Mouse (Mus musculus) MEL (cell line): ENCODE results near the gene Dr1. TPM values are rescaled to one million over a fixed set of nuclear protein-coding genes. Genes with fewer than 3 reads are reported as not detected.

ENCODE experiments used
- DNase-seq: peaks from one replicate; pipeline ENCODE4 v3.0.0; 2011; ENCODE audit warnings: low read depth, low spot score
- H3K27ac ChIP-seq: 2 replicates; pipeline ENCODE4 v1.5.1; 2012; ENCODE audit warnings: low read depth, mild to moderate bottlenecking, control low read depth, low read length, moderate library complexity; ENCODE audit not compliant: control insufficient read depth
- H3K27me3 ChIP-seq, 2 experiments: fragments of 150-350 bp in 1 of 2; sonication (generic) in 1 of 2; 2 replicates each; pipeline ENCODE4 v1.6.1; 2012; ENCODE audit warnings: low read length in 2 of 2, mild to moderate bottlenecking in 2 of 2, improper control_type of control experiment in 1 of 2, moderate library complexity in 1 of 2; ENCODE audit not compliant: insufficient read depth in 2 of 2, control insufficient read depth in 1 of 2
- H3K36me3 ChIP-seq, 2 experiments: 2 replicates each; pipeline ENCODE4 v1.6.1; 2012 to 2014; ENCODE audit warnings: low read length in 2 of 2, improper control_type of control experiment in 1 of 2, inconsistent platforms in 1 of 2, mild to moderate bottlenecking in 1 of 2; ENCODE audit not compliant: insufficient read depth in 2 of 2, control insufficient read depth in 1 of 2
- H3K4me1 ChIP-seq, 2 experiments: fragments of 150-350 bp in 1 of 2; sonication (generic) in 1 of 2; 2 replicates each; pipeline ENCODE4 v1.6.1; 2012; ENCODE audit warnings: low read length in 2 of 2, improper control_type of control experiment in 1 of 2, mild to moderate bottlenecking in 1 of 2; ENCODE audit not compliant: insufficient read depth in 2 of 2, control insufficient read depth in 1 of 2
- H3K4me3 ChIP-seq, 2 experiments: fragments of 150-350 bp in 1 of 2; sonication (generic) in 1 of 2; 2 replicates each; pipeline ENCODE4 v1.5.1; 2012; ENCODE audit warnings: low read depth in 2 of 2, low read length in 2 of 2, mild to moderate bottlenecking in 2 of 2, moderate library complexity in 2 of 2, control low read depth in 1 of 2, improper control_type of control experiment in 1 of 2; ENCODE audit not compliant: control insufficient read depth in 1 of 2, insufficient read depth in 1 of 2
- H3K79me2 ChIP-seq: 2 replicates; pipeline ENCODE4 v1.6.1; 2012; ENCODE audit warnings: mild to moderate bottlenecking, low read length, moderate library complexity; ENCODE audit not compliant: control insufficient read depth, poor library complexity, insufficient read depth
- H3K9ac ChIP-seq: 2 replicates; pipeline ENCODE4 v1.6.1; 2012; ENCODE audit warnings: low read depth, mild to moderate bottlenecking, control low read depth, low read length, moderate library complexity; ENCODE audit not compliant: control insufficient read depth, poor library complexity, severe bottlenecking
- H3K9me3 ChIP-seq: fragments of 150-350 bp; sonication (generic); replicated peaks from 2 replicates; pipeline ENCODE4 v1.6.1; 2012; ENCODE audit warnings: mild to moderate bottlenecking, low read length, improper control_type of control experiment, moderate library complexity; ENCODE audit not compliant: insufficient read depth
- CHD1 ChIP-seq: IDR thresholded peaks from 2 replicates; pipeline ENCODE4 v1.6.1; 2012; ENCODE audit warnings: low read depth, mild to moderate bottlenecking, inconsistent platforms, low read length, improper control_type of control experiment
- CHD2 ChIP-seq: IDR thresholded peaks from 2 replicates; pipeline ENCODE4 v1.6.1; 2011; ENCODE audit warnings: low read length, improper control_type of control experiment
- E2F4 ChIP-seq: IDR thresholded peaks from 2 replicates; pipeline ENCODE4 v1.6.1; 2011; ENCODE audit warnings: low read depth, low read length, improper control_type of control experiment, borderline replicate concordance
- GABPA ChIP-seq: IDR thresholded peaks from 2 replicates; pipeline ENCODE4 v1.6.1; 2012; ENCODE audit warnings: low read depth, mild to moderate bottlenecking, inconsistent platforms, low read length, improper control_type of control experiment, moderate library complexity
- MAZ ChIP-seq: IDR thresholded peaks from 2 replicates; pipeline ENCODE4 v1.6.1; 2012; ENCODE audit warnings: low read depth, mild to moderate bottlenecking, inconsistent platforms, low read length, improper control_type of control experiment
- MEF2A ChIP-seq: IDR thresholded peaks from 2 replicates; pipeline ENCODE4 v1.6.1; 2014; ENCODE audit warnings: low read depth, mild to moderate bottlenecking, inconsistent platforms, low read length, improper control_type of control experiment; ENCODE audit not compliant: poor library complexity, insufficient replicate concordance, severe bottlenecking; ENCODE audit errors: extremely low read depth
- MXI1 ChIP-seq: IDR thresholded peaks from 2 replicates; pipeline ENCODE4 v1.6.1; 2011; ENCODE audit warnings: mild to moderate bottlenecking, low read depth, low read length, improper control_type of control experiment
- MYC ChIP-seq: IDR thresholded peaks from 2 replicates; pipeline ENCODE4 v1.6.1; 2011; ENCODE audit warnings: low read depth, mild to moderate bottlenecking, low read length, improper control_type of control experiment, moderate library complexity
- NELFE ChIP-seq: IDR thresholded peaks from 2 replicates; pipeline ENCODE4 v1.6.1; 2011; ENCODE audit warnings: low read depth, low read length, improper control_type of control experiment
- POLR2A ChIP-seq, 2 experiments: IDR thresholded peaks; 2 replicates each; pipeline ENCODE4 v1.6.1; 2011 to 2012; ENCODE audit warnings: low read length in 2 of 2, mild to moderate bottlenecking in 2 of 2, control low read depth in 1 of 2, improper control_type of control experiment in 1 of 2, low read depth in 1 of 2, moderate library complexity in 1 of 2; ENCODE audit not compliant: control insufficient read depth in 1 of 2, insufficient read depth in 1 of 2, poor library complexity in 1 of 2
- RAD21 ChIP-seq: IDR thresholded peaks from 2 replicates; pipeline ENCODE4 v1.6.1; 2011; ENCODE audit warnings: mild to moderate bottlenecking, low read depth, low read length, improper control_type of control experiment
- SIN3A ChIP-seq: IDR thresholded peaks from 2 replicates; pipeline ENCODE4 v1.6.1; 2012; ENCODE audit warnings: low read length, improper control_type of control experiment, inconsistent platforms
- SMC3 ChIP-seq: IDR thresholded peaks from 2 replicates; pipeline ENCODE4 v1.6.1; 2011; ENCODE audit warnings: low read depth, low read length, improper control_type of control experiment
- UBTF ChIP-seq: IDR thresholded peaks from 2 replicates; pipeline ENCODE4 v1.6.1; 2012; ENCODE audit warnings: low read depth, mild to moderate bottlenecking, inconsistent platforms, low read length, improper control_type of control experiment, moderate library complexity, borderline replicate concordance; ENCODE audit not compliant: insufficient read depth
- polyA plus RNA-seq, 2 experiments: library from polyadenylated mRNA; stranded (reverse) in 1 of 2; unstranded in 1 of 2; fragments of >175 nt in 1 of 2; fragments of >200 nt in 1 of 2; gene quantifications; 2 replicates each; pipeline versions ENCODE4 v1.2.1 to v1.2.4; 2012; ENCODE audit warnings: low replicate concordance in 2 of 2, low read depth in 1 of 2; ENCODE audit not compliant: insufficient read length in 2 of 2, insufficient read depth in 1 of 2, missing spikeins in 1 of 2
- total RNA-seq: library from RNA; depleted of rRNA; stranded (reverse); fragments of 300-350 nt; gene quantifications from 2 replicates; pipeline ENCODE4 v1.2.3, GENCODE M21; 2012; rRNA removed

Dr1 gene
- total and polyA plus RNA-seq, 3 experiments: 36.3 to 47.2 TPM; not detected in 1

GRCm38 (mm10) chr5:108312224-108313064 lies 43.7 kb downstream of the Dr1 start, which contains the start of gene Pigg (continued):
- TF ChIP-seq SMC3 (no peak), E2F4 (peak; percentile 84; the same call in 1 of the 2 replicates), POLR2A (IDR thresholded peaks at IDR 0.05; ENCODE audit: control insufficient read depth in 1 of 2, insufficient read depth in 1 of 2, low read depth in 1 of 2, low read length in 2 of 2, poor library complexity in 1 of 2) (peak; percentile 82 to 93), UBTF (no peak), SIN3A (peak; percentile 95), MYC (peak; percentile 95), MAZ (peak; percentile 83), CHD2 (no peak), RAD21 (no peak), GABPA (no peak), MEF2A (no peak), MXI1 (peak; percentile 94)

DNA sequence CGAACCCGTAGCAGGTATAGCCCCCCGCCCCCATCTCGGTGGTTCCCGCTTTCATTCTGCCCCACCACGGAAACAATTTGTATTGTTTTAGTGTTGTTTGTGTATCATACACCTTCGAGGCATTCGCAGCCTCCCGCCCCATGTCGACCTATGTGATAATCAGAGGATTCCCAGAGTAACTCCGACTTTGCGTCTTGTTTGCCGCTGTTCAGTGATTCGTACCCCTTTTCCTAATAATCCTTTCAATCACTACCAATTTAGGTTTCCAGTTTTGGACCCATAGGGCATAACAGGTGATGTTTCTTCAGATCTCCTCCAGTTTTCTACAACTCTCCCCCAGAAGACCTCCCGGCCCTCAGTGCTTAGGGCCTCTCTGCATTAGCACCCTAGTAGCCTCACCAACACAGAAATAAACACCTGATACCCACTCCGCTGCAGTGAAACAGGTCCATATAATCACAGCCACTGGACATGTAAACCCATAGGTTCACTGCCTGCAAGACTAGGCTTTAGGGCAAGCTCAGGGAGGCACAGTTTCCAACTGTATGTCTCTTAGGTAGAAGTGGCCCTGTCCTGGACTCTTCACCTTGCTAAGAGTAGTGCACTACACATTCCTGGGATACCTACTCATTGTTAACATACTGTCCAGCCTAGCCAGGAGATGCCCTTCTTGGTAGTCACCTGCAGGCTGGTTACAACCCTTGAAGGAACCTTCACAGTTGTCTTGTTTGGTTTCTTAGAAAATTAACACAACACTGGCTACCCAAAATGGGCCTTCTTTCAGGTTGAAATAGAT lies 44.6 kb downstream of the Dr1 start:
- Histone ChIP-seq H3K27ac (peak overlapping the region; percentile 60), H3K4me3 (peak overlapping the region; percentile 76 to 87), H3K4me1 (peaks cover 2 to 5% of the 10 kb centered on the region in 2 experiments; a peak in 3 of 4 replicates), H3K9ac (peak overlapping the region; percentile 88), H3K79me2 (peaks cover 16% of the 10 kb centered on the region), H3K27me3 (no peaks in the 10 kb centered on the region), H3K36me3 (peaks cover 0 to 13% of the 10 kb centered on the region in 2 experiments; a peak in 3 of 4 replicates), H3K9me3 (no peaks in the 10 kb centered on the region)
- TF ChIP-seq NELFE (no peak), MYC (peak; percentile 5; the same call in 1 of the 2 replicates), CHD2 (no peak), CHD1 (0 out of 2 replicates have a peak, but pooled peaks have one; percentile 38)
- peak; percentile 37 for DNase-seq

Other genes starting within 250 kb of the Dr1 start
- gene Mtf2, start 203.2 kb upstream of the Dr1 start, total RNA-seq: 99.7 and 103 TPM in 2 replicates
- 100 to 1,000 TPM in 1 of 2 experiments, 10 to 100 TPM in 1; 69.9 to 263 TPM for gene Mtf2, start 203.2 kb upstream of the Dr1 start, polyA plus RNA-seq
- gene Tmed5, start 136.3 kb upstream of the Dr1 start, total RNA-seq: 55.5 and 63.1 TPM in 2 replicates
- 100 to 1,000 TPM in 1 of 2 experiments, 10 to 100 TPM in 1; 40.5 to 181 TPM for gene Tmed5, start 136.3 kb upstream of the Dr1 start, polyA plus RNA-seq
- gene Ccdc18, start 136.0 kb upstream of the Dr1 start, total RNA-seq: 2.3 and 3.6 TPM in 2 replicates
- 1 to 10 TPM in 1 of 2 experiments, not detected in 1; 3.0 TPM for gene Ccdc18, start 136.0 kb upstream of the Dr1 start, polyA plus RNA-seq
- gene Pigg, start 43.7 kb downstream of the Dr1 start, total RNA-seq: 8.9 and 11.2 TPM in 2 replicates
- 1 to 10 TPM in 1 of 2 experiments, not detected in 1; 6.7 TPM for gene Pigg, start 43.7 kb downstream of the Dr1 start, polyA plus RNA-seq
- gene Gm42517, start 99.0 kb downstream of the Dr1 start, total RNA-seq: not detected in 2 replicates
- not detected for gene Gm42517, start 99.0 kb downstream of the Dr1 start, polyA plus RNA-seq
- 0.12 TPM in 1 of 2 replicates, not detected in the other for gene Pde6b, start 119.5 kb downstream of the Dr1 start, total RNA-seq
- under 1 TPM in 1 of 2 experiments, not detected in 1; 0.07 TPM for gene Pde6b, start 119.5 kb downstream of the Dr1 start, polyA plus RNA-seq
- 793 and 801 TPM in 2 replicates for gene Atp5k, start 165.6 kb downstream of the Dr1 start, total RNA-seq
- 100 to 1,000 TPM in 1 of 2 experiments, not detected in 1; 329 TPM for gene Atp5k, start 165.6 kb downstream of the Dr1 start, polyA plus RNA-seq
- gene Mfsd7a, start 180.0 kb downstream of the Dr1 start, total RNA-seq: not detected in 2 replicates
- gene Mfsd7a, start 180.0 kb downstream of the Dr1 start, polyA plus RNA-seq: not detected
- gene Pcgf3, start 192.3 kb downstream of the Dr1 start, total RNA-seq: 7.3 and 7.4 TPM in 2 replicates
- 10 to 100 TPM in 1 of 2 experiments, not detected in 1; 26.4 TPM for gene Pcgf3, start 192.3 kb downstream of the Dr1 start, polyA plus RNA-seq